Mouse (Mus musculus): Measurements from ENCODE around the gene 4930522H14Rik. TPM values are rescaled to one million over a fixed set of nuclear protein-coding genes. Genes with fewer than 3 reads are reported as not detected.

The 4930522H14Rik gene
- not detected for total RNA-seq (2021)

- DNase-seq: no peak
These were observed at the start of gene 4930522H14Rik for GRCm38 (mm10) chr4:109531111-109531510. 4930522H14Rik (minus strand) TSS chr4:109531297.

- DNase-seq: no peak
These were observed 47.3 kb upstream of the 4930522H14Rik start for GRCm38 (mm10) chr4:109578356-109578755.

- peak; percentile 12 for DNase-seq
These were observed 45.8 kb upstream of the 4930522H14Rik start for GRCm38 (mm10) chr4:109576933-109577332.

- no peak for DNase-seq
These were observed 43.7 kb upstream of the 4930522H14Rik start for GRCm38 (mm10) chr4:109574845-109575244.

- no peak for DNase-seq
These were observed 43.2 kb upstream of the 4930522H14Rik start for GRCm38 (mm10) chr4:109574331-109574730.

GRCm38 (mm10) chr4:109572632-109573031, 41.5 kb upstream of the 4930522H14Rik start:
- no peak for DNase-seq

- DNase-seq: no peak
These were observed 38.3 kb upstream of the 4930522H14Rik start for GRCm38 (mm10) chr4:109569421-109569820.

- no peak for DNase-seq
These were observed 37.9 kb upstream of the 4930522H14Rik start for GRCm38 (mm10) chr4:109568959-109569358.

- DNase-seq: no peak
These were observed 33.6 kb upstream of the 4930522H14Rik start for GRCm38 (mm10) chr4:109564711-109565110.

- DNase-seq: no peak
These were observed 19.4 kb upstream of the 4930522H14Rik start for GRCm38 (mm10) chr4:109550338-109551150.

GRCm38 (mm10) chr4:109547306-109547705, 16.2 kb upstream of the 4930522H14Rik start:
- DNase-seq: no peak

- DNase-seq: no peak
These were observed 15.4 kb upstream of the 4930522H14Rik start for GRCm38 (mm10) chr4:109546538-109546937.

- no peak for DNase-seq
These were observed 766 bp downstream of the 4930522H14Rik start for GRCm38 (mm10) chr4:109530245-109530816.

- peak; percentile 59 for DNase-seq
These were observed 26.2 kb downstream of the 4930522H14Rik start for GRCm38 (mm10) chr4:109504885-109505284.

- DNase-seq: no peak
These were observed 32.6 kb downstream of the 4930522H14Rik start for GRCm38 (mm10) chr4:109498476-109498875.

- no peak for DNase-seq
These were observed 37.5 kb downstream of the 4930522H14Rik start for GRCm38 (mm10) chr4:109493581-109493980.

- DNase-seq: no peak
These were observed 42.3 kb downstream of the 4930522H14Rik start for GRCm38 (mm10) chr4:109488812-109489211.

- DNase-seq: no peak
These were observed 46.5 kb downstream of the 4930522H14Rik start, which contains the start of gene Rnf11 for GRCm38 (mm10) chr4:109484621-109485020. Rnf11 (minus strand) TSS chr4:109484728.

GRCm38 (mm10) chr4:109482701-109483100, 48.4 kb downstream of the 4930522H14Rik start:
- DNase-seq: no peak

GRCm38 (mm10) chr4:109481424-109481823, 49.7 kb downstream of the 4930522H14Rik start:
- DNase-seq: no peak

GRCm38 (mm10) chr4:109477454-109477853, 53.6 kb downstream of the 4930522H14Rik start:
- no peak for DNase-seq

- peak; percentile 95 for DNase-seq
These were observed 54.5 kb downstream of the 4930522H14Rik start for GRCm38 (mm10) chr4:109476554-109477014.
